Mouse (Mus musculus) gastrocnemius, postnatal 14 days (tissue): ENCODE results near the gene Sh2b3. TPM values are rescaled to one million over a fixed set of nuclear protein-coding genes. Genes with fewer than 3 reads are reported as not detected.
"Not testable (repeated sequence)": the region's sequence is repeated elsewhere in the genome, so short reads cannot be mapped to it uniquely, and the experiment has no call there.

Source experiments
- DNase-seq: peaks from one replicate; pipeline ENCODE4 v3.0.0; 2021; ENCODE audit warnings: mixed read lengths
- intact Hi-C: fragments of 180-260 bp; cut with DNase I; formaldehyde crosslinking; loops from one replicate; pipeline ENCODE4 v1.15.1; 2025; ENCODE audit warnings: low total_unique reads
- total RNA-seq, 2 experiments: library from RNA; stranded (reverse); gene quantifications; 2 replicates each; pipeline ENCODE4 v1.2.3; 2021

Sh2b3 gene
- total RNA-seq, 2 experiments from 2014 or later: 17.6 to 21.2 TPM

- intact Hi-C loops: loop anchor here (10.0 kb wide), 1 partner anchor 53 kb away; no protein-coding TSS in a partner anchor
- DNase-seq: no peak
These were observed 10.6 kb upstream of the Sh2b3 start for GRCm38 (mm10) chr5:121848035-121848519.

GRCm38 (mm10) chr5:121847269-121847668 lies 9.8 kb upstream of the Sh2b3 start:
- intact Hi-C loops: loop anchor here (10.0 kb wide), 1 partner anchor 52 kb away; no protein-coding TSS in a partner anchor
- not testable (repeated sequence) for DNase-seq

- intact Hi-C loops: loop anchor here (10.0 kb wide), 1 partner anchor 52 kb away; no protein-coding TSS in a partner anchor
- DNase-seq: no peak
These were observed 8.9 kb upstream of the Sh2b3 start for GRCm38 (mm10) chr5:121846322-121846721.

- intact Hi-C loops: loop anchor here (10.0 kb wide), 1 partner anchor 51 kb away; no protein-coding TSS in a partner anchor
- DNase-seq: no peak
These were observed 7.9 kb upstream of the Sh2b3 start for GRCm38 (mm10) chr5:121845361-121845760.

DNA sequence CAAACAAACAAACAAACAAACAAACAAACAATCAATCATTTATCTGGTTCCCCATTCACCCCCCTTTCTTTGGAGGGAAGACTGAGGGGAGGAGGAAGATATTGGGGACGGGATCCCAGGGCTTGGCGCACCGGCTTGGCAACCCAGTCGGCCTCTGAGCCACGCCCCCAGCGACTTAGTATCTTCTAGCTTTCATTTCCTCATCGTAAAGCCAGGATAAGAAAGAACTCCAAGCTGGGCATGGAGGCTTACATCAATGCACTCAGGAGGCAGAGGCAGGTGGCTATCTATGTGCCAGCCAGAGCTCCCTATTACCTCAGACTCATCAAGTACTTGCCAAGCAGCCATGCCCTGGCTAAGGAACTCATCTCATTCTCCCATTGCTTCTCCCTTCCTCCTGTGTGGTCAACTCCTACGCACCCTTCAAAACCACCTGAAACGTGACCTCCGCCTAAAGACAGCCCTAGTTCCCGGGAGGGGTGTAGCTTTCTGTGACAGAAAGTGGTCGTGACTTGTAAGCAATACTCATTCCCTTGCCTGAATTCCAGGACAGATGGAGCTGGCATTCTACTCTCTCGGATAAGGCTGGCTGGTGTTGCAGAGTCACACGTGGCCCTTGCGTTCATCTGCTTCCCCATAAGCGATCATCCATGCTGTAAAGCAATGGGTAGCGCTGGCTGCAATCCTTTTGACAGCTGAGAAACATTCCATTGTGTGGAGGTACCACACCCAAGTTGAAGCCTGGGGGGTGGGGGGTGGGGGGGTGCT lies 5.9 kb upstream of the Sh2b3 start:
- intact Hi-C loops: loop anchor here (10.0 kb wide), 1 partner anchor 49 kb away; no protein-coding TSS in a partner anchor
- no peak for DNase-seq

GRCm38 (mm10) chr5:121842665-121843118 lies 5.2 kb upstream of the Sh2b3 start:
- peak; percentile 83 for DNase-seq

GRCm38 (mm10) chr5:121841973-121842372 lies 4.5 kb upstream of the Sh2b3 start:
- no peak for DNase-seq
- intact Hi-C loops: loop anchor here (10.0 kb wide), 1 partner anchor 47 kb away; no protein-coding TSS in a partner anchor

More at GRCm38 (mm10) chr5:121842665-121843118, 5.2 kb upstream of the Sh2b3 start:
- intact Hi-C loops: loop anchor here (10.0 kb wide), 1 partner anchor 48 kb away; no protein-coding TSS in a partner anchor

GRCm38 (mm10) chr5:121841516-121841915 lies 4.1 kb upstream of the Sh2b3 start:
- intact Hi-C loops: loop anchor here (10.0 kb wide), 1 partner anchor 47 kb away; no protein-coding TSS in a partner anchor
- DNase-seq: no peak

DNA sequence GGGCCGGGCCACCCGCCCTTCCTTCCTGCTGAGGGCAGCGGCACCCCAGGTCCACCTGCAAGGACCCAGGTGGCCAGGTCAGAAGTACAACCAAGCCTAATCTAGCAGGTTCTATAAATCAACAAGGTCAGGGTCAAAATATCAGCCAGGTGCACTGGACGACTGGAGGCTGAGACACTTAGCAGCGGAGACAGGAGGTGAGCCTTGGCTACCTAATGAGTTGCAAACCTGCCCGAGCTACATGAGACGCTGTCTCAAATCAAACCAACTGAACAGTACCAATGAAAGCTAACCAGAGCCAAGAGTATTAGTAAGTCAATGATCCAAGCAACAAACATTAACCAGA lies 1.7 kb upstream of the Sh2b3 start:
- no peak for DNase-seq
- intact Hi-C loops: no loop called here

- intact Hi-C loops: no loop called here
- peak; percentile 60 for DNase-seq
These were observed 1.1 kb upstream of the Sh2b3 start for GRCm38 (mm10) chr5:121838341-121839127.

DNA sequence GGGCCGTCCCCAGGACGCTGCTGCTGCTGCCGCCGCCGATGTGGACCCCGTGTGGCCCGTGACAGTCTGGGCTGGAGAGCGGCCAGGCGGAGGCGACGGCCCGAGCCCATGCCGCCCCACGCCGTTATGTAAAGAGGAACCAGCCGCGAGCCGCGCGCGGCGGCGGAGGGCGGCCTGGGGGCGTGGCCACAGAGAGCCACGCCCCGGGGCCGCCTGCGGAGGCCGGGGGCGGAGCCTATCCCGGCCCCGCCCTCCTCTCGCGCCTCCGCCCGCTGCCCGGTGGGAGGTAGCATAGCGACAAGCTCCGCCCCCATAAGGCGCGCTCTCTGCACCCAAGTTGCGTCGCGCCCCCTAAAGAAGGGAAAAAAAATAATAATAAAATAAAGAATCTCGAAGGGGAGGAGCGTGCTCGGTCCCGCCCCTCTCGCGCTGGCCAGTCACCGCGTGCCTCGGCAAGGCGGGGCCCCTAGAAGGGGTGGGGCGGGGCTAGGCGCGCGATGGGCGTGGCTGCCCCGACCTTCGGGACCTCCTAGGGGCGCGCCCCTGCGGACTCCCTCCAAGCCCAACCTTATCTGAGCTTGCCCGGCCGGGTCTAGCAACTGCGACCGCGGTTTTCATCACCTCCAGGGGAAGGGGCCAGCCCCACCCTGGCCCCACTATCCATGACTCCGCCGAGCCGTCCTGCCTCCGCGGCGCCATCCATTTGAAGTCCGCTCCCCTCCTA lies 592 bp downstream of the Sh2b3 start:
- intact Hi-C loops: no loop called here

GRCm38 (mm10) chr5:121835949-121836691 lies 1.3 kb downstream of the Sh2b3 start:
- peak; percentile 80 for DNase-seq

More for the DNA sequence above, 592 bp downstream of the Sh2b3 start:
- peak; percentile 92 for DNase-seq

DNA sequence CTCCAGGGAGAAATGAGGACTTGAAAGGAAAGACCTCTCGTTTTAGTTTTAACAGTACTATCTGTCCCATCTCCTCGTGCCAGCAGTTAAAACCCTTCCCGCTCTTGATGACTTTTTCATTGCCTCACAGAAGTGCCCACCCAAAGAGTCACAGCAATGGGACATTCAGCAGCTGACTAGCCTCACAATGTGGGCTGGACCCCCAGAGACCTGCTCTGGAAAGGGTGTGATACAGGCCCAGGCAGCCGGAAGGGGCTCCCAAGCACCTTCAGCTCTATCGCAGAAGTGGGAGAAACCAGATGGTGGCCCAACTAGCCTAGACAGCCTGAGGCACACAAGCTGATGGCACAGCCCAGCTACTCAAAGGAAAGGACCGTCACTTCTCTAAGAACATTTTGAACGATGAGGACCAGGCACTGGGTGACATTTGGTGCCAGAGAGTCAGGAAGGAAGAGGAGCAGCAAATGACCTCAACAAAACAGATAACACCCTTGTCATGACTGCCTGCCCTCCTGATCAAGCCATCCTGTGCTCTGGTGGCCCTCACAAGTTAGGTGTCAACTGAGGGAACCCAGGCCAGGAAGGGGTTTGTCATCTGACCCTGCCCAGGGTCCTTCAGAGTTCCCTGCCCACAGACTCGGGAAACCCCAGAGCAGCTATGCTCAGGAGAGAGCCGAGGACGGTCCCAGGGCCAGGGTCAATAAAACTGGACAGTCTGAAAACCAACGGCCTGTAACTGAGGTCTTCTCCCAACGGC lies 2.3 kb downstream of the Sh2b3 start:
- intact Hi-C loops: no loop called here
- DNase-seq: no peak

More at GRCm38 (mm10) chr5:121835949-121836691, 1.3 kb downstream of the Sh2b3 start:
- intact Hi-C loops: no loop called here

DNA sequence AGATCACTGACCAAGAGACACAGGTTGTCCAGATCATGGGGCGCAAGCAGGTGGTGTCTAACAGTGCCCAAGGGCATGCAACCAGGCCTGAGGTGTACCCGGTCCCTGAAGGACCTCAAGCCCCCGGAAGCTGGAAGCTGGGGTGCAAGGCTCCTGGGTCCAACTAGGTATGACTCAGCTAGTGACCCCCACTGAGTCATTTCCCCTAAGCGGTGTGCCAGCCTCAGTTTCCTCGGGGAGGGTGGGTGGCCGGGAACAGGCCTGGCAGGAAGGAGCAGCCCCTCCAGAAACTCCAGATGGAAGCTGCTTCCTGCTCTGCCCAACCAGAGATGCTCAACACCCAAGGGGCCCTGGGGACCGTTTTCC lies 3.2 kb downstream of the Sh2b3 start:
- no peak for DNase-seq
- intact Hi-C loops: no loop called here

DNA sequence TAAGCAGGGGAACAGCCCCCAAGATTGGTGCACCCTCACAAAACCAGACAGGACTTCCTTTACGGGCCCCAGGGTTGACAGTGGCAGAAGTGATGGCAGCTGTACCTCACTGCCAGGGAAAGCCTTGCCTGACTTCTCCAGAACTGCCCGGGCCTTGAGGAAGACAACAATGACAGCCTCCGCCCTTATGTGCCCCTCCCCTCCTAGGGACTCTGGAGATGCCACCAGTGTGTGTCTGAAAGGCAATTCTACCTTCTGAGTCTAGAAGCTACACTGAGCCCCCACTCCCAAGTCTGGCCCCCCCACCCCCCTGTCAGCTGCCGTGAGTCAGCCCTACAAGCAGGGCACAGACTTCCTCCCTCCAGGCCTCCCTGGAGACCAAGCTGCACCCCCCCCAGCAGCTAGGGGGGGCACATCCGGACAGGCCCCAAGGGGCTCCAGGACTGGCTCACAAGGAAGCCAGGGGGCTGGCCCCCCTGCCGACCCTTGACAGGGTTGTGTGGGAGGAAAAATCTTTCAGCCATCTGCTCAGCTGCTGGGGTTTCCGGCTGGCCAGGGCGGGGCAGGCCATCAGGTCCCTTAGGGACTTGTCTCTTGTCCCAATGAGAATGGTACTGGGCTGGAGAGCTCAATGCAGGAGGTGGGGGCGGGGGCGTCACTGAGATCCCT lies 3.7 kb downstream of the Sh2b3 start:
- intact Hi-C loops: no loop called here
- DNase-seq: peak; percentile 72

DNA sequence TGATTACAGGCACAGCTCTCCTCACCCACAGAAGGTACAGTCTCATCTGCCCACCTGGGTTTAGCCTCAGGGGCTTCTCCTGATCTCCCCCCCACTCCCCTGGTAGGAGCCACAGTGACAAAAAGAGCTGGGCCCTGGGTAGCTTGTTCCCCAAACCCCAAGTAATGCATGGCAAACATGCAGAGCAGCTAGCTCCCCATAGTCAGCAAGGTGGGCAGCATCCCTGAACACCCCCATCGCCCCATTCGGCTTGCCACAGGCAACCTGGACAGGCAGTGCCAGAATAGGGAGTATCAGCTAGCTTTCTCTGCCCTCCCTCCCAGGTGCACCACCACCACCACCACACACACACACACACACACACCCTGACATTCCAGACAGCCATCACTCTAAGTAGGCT lies 4.3 kb downstream of the Sh2b3 start:
- intact Hi-C loops: no loop called here
- no peak for DNase-seq

- DNase-seq: no peak
- intact Hi-C loops: no loop called here
These were observed 4.9 kb downstream of the Sh2b3 start for GRCm38 (mm10) chr5:121832376-121833155.
